Mouse (Mus musculus): Measurements from ENCODE around the gene Ankrd36. TPM values are rescaled to one million over a fixed set of nuclear protein-coding genes. Genes with fewer than 3 reads are reported as not detected.

The Ankrd36 gene
- polyA plus RNA-seq, 1 experiment: not detected

- Histone ChIP-seq H3K4me3 (ENCODE audit: low read depth, low read length) (no peak overlapping the region), H3K27ac (ENCODE audit: insufficient read depth, low read depth, low read length) (no peak overlapping the region), H3K27me3 (ENCODE audit: control insufficient read depth, insufficient read depth, low read length) (no peaks in the 10 kb centered on the region), H3K4me1 (ENCODE audit: control insufficient read depth, insufficient read depth, insufficient read length, low read length) (peaks cover 2% of the 10 kb centered on the region; the same call in 1 of the 2 replicates), H3K36me3 (ENCODE audit: control insufficient read depth, insufficient read depth, low read length) (peaks cover 11% of the 10 kb centered on the region)
- 76% methylated on average over 5 of the region's 5 CpGs for WGBS
- TF ChIP-seq POLR2A (IDR thresholded peaks at IDR 0.05; ENCODE audit: low read depth, low read length): no peak
- no peak for TF ChIP-seq CTCF (IDR thresholded peaks at IDR 0.05; ENCODE audit: extremely low read depth, insufficient read length, insufficient replicate concordance, low read depth, low read length)
Measured at GRCm38 (mm10) chr11:5702271-5702956, 132.9 kb downstream of the Ankrd36 start.

- Histone ChIP-seq H3K27ac (ENCODE audit: insufficient read depth, low read depth, low read length) (no peak overlapping the region), H3K27me3 (ENCODE audit: control insufficient read depth, insufficient read depth, low read length) (no peaks in the 10 kb centered on the region), H3K4me1 (ENCODE audit: control insufficient read depth, insufficient read depth, insufficient read length, low read length) (peaks cover 3% of the 10 kb centered on the region; the same call in 1 of the 2 replicates), H3K36me3 (ENCODE audit: control insufficient read depth, insufficient read depth, low read length) (peaks cover 11% of the 10 kb centered on the region), H3K4me3 (ENCODE audit: low read depth, low read length) (no peak overlapping the region)
- WGBS: 94% methylated on average over 6 of the region's 6 CpGs
- TF ChIP-seq POLR2A (IDR thresholded peaks at IDR 0.05; ENCODE audit: low read depth, low read length) (no peak), CTCF (IDR thresholded peaks at IDR 0.05; ENCODE audit: extremely low read depth, insufficient read length, insufficient replicate concordance, low read depth, low read length) (no peak)
Measured at GRCm38 (mm10) chr11:5702957-5703332, 133.5 kb downstream of the Ankrd36 start.

GRCm38 (mm10) chr11:5703341-5703740 is 133.9 kb downstream of the Ankrd36 start:
- WGBS: 94% methylated on average over 1 of the region's 1 CpGs
- Histone ChIP-seq H3K4me1 (ENCODE audit: control insufficient read depth, insufficient read depth, insufficient read length, low read length) (peaks cover 5% of the 10 kb centered on the region), H3K27ac (ENCODE audit: insufficient read depth, low read depth, low read length) (no peak overlapping the region), H3K36me3 (ENCODE audit: control insufficient read depth, insufficient read depth, low read length) (peaks cover 11% of the 10 kb centered on the region), H3K4me3 (ENCODE audit: low read depth, low read length) (no peak overlapping the region), H3K27me3 (ENCODE audit: control insufficient read depth, insufficient read depth, low read length) (no peaks in the 10 kb centered on the region)
- TF ChIP-seq POLR2A (IDR thresholded peaks at IDR 0.05; ENCODE audit: low read depth, low read length): no peak
- no peak for TF ChIP-seq CTCF (IDR thresholded peaks at IDR 0.05; ENCODE audit: extremely low read depth, insufficient read length, insufficient replicate concordance, low read depth, low read length)

- Histone ChIP-seq H3K4me1 (ENCODE audit: control insufficient read depth, insufficient read depth, insufficient read length, low read length) (peaks cover 3% of the 10 kb centered on the region), H3K27me3 (ENCODE audit: control insufficient read depth, insufficient read depth, low read length) (no peaks in the 10 kb centered on the region), H3K27ac (ENCODE audit: insufficient read depth, low read depth, low read length) (no peak overlapping the region), H3K4me3 (ENCODE audit: low read depth, low read length) (no peak overlapping the region), H3K36me3 (ENCODE audit: control insufficient read depth, insufficient read depth, low read length) (peaks cover 11% of the 10 kb centered on the region)
- WGBS: 70% methylated on average over 9 of the region's 9 CpGs
- TF ChIP-seq CTCF (IDR thresholded peaks at IDR 0.05; ENCODE audit: extremely low read depth, insufficient read length, insufficient replicate concordance, low read depth, low read length): no peak
- TF ChIP-seq POLR2A (IDR thresholded peaks at IDR 0.05; ENCODE audit: low read depth, low read length): no peak
Measured at GRCm38 (mm10) chr11:5705972-5706371, 136.5 kb downstream of the Ankrd36 start.

- WGBS: under 1% methylated on average over 43 of the region's 43 CpGs
- Histone ChIP-seq H3K27ac (ENCODE audit: insufficient read depth, low read depth, low read length) (peak overlapping the region; percentile 42), H3K4me3 (ENCODE audit: low read depth, low read length) (peak overlapping the region; percentile 93), H3K4me1 (ENCODE audit: control insufficient read depth, insufficient read depth, insufficient read length, low read length) (peaks cover 3% of the 10 kb centered on the region), H3K27me3 (ENCODE audit: control insufficient read depth, insufficient read depth, low read length) (no peaks in the 10 kb centered on the region), H3K36me3 (ENCODE audit: control insufficient read depth, insufficient read depth, low read length) (peaks cover 11% of the 10 kb centered on the region)
- TF ChIP-seq CTCF (IDR thresholded peaks at IDR 0.05; ENCODE audit: extremely low read depth, insufficient read length, insufficient replicate concordance, low read depth, low read length) (no peak), POLR2A (IDR thresholded peaks at IDR 0.05; ENCODE audit: low read depth, low read length) (no peak)
Measured at GRCm38 (mm10) chr11:5706874-5707529, 137.5 kb downstream of the Ankrd36 start.

GRCm38 (mm10) chr11:5707530-5708353 is 138.3 kb downstream of the Ankrd36 start:
- H3K27ac ChIP-seq (ENCODE audit: insufficient read depth, low read depth, low read length): no peak overlapping the region; the same call in 1 of the 2 replicates
- H3K4me3 ChIP-seq (ENCODE audit: low read depth, low read length): peak overlapping the region; percentile 93
- no peaks in the 10 kb centered on the region for H3K27me3 ChIP-seq (ENCODE audit: control insufficient read depth, insufficient read depth, low read length)
- 16% methylated on average over 47 of the region's 50 CpGs for WGBS
- H3K36me3 ChIP-seq (ENCODE audit: control insufficient read depth, insufficient read depth, low read length): peaks cover 11% of the 10 kb centered on the region
- H3K4me1 ChIP-seq (ENCODE audit: control insufficient read depth, insufficient read depth, insufficient read length, low read length): peaks cover 3% of the 10 kb centered on the region
- TF ChIP-seq CTCF (IDR thresholded peaks at IDR 0.05; ENCODE audit: extremely low read depth, insufficient read length, insufficient replicate concordance, low read depth, low read length) (peak; percentile 10; the same call in 1 of the 2 replicates), POLR2A (IDR thresholded peaks at IDR 0.05; ENCODE audit: low read depth, low read length) (peak; percentile 85)

Data from small intestine, adult 2 months (tissue).